Mouse (Mus musculus) spleen, adult 12 weeks (tissue): ENCODE data around the gene Dkkl1.
"Not testable (repeated sequence)": the region's sequence is repeated elsewhere in the genome, so short reads cannot be mapped to it uniquely, and the experiment has no call there.

Source experiments
- DNase-seq: peaks from one replicate; pipeline ENCODE4 v3.0.0; 2022; ENCODE audit warnings: low spot score

Dkkl1 gene

GRCm38 (mm10) chr7:45211851-45212251, at the start of gene Dkkl1:
Gene Dkkl1 (minus strand): TSS chr7:45212147.
- DNase-seq = peak; percentile 26

GRCm38 (mm10) chr7:45259281-45259680, 47.3 kb upstream of the Dkkl1 start:
- no peak for DNase-seq

- DNase-seq = no peak
Observed at GRCm38 (mm10) chr7:45257063-45257840, 45.3 kb upstream of the Dkkl1 start.

- DNase-seq = not testable (repeated sequence)
Observed at GRCm38 (mm10) chr7:45255822-45256221, 43.9 kb upstream of the Dkkl1 start.

GRCm38 (mm10) chr7:45253806-45254205, 41.9 kb upstream of the Dkkl1 start:
- DNase-seq = no peak

GRCm38 (mm10) chr7:45247666-45248065, 35.7 kb upstream of the Dkkl1 start:
- DNase-seq = no peak

GRCm38 (mm10) chr7:45241389-45241749, 29.4 kb upstream of the Dkkl1 start:
- DNase-seq = no peak

GRCm38 (mm10) chr7:45240633-45241388, 28.9 kb upstream of the Dkkl1 start, which contains the start of gene Slc6a16:
Gene Slc6a16 (plus strand): TSS chr7:45241085.
- no peak for DNase-seq

GRCm38 (mm10) chr7:45240109-45240508, 28.2 kb upstream of the Dkkl1 start:
- DNase-seq = no peak

GRCm38 (mm10) chr7:45238723-45239496, 27.0 kb upstream of the Dkkl1 start, which contains the start of gene Cd37:
Gene Cd37 (minus strand): TSS chr7:45239115.
- DNase-seq = peak; percentile 71

GRCm38 (mm10) chr7:45237747-45238699, 26.1 kb upstream of the Dkkl1 start:
- DNase-seq = no peak

GRCm38 (mm10) chr7:45235656-45236180, 23.8 kb upstream of the Dkkl1 start:
- DNase-seq = no peak

- no peak for DNase-seq
Observed at GRCm38 (mm10) chr7:45234922-45235571, 23.1 kb upstream of the Dkkl1 start.

GRCm38 (mm10) chr7:45234333-45234841, 22.4 kb upstream of the Dkkl1 start:
- DNase-seq = no peak

- DNase-seq = no peak
Observed at GRCm38 (mm10) chr7:45233580-45234332, 21.8 kb upstream of the Dkkl1 start.

- no peak for DNase-seq
Observed at GRCm38 (mm10) chr7:45232716-45233465, 20.9 kb upstream of the Dkkl1 start.

GRCm38 (mm10) chr7:45231941-45232340, 20.0 kb upstream of the Dkkl1 start:
- no peak for DNase-seq

GRCm38 (mm10) chr7:45231192-45231591, 19.2 kb upstream of the Dkkl1 start:
- no peak for DNase-seq
